Mouse (Mus musculus): ENCODE measurements around the gene Prkca.

DNA sequence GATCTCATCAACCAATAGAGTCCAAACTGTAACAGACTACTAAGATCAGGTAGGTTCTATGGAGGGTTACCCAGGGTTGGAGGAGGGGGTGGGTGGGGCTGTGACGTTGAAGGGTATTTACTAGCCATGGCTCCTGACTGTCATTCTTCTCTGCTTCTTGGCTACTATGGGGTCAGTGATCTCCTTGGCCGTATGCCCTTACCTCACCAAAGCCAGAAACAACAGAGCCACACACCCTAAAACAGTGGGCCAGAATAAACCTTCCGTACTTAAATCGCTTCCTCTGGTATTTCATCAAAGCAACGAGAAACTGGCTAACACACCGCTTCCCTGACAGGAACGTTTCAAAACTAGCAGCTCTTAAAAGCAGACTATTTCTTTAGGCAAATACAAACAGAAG, 221.2 kb downstream of the Prkca start:
- TF ChIP-seq EP300 (IDR thresholded peaks at IDR 0.05; ENCODE audit: insufficient read depth, low read depth, low read length) (no peak), CTCF (IDR thresholded peaks at IDR 0.05) (no peak)

All from heart, adult 2 months (tissue).